Mouse (Mus musculus): ENCODE measurements around the gene AU040320. TPM values are rescaled to one million over a fixed set of nuclear protein-coding genes. Genes with fewer than 3 reads are reported as not detected.
A peak's percentile ranks its signal among the peaks of the same experiment; 100 is the strongest.

The AU040320 gene
- polyA plus RNA-seq, 1 experiment from 2014 or later, result 41.4 TPM

DNA sequence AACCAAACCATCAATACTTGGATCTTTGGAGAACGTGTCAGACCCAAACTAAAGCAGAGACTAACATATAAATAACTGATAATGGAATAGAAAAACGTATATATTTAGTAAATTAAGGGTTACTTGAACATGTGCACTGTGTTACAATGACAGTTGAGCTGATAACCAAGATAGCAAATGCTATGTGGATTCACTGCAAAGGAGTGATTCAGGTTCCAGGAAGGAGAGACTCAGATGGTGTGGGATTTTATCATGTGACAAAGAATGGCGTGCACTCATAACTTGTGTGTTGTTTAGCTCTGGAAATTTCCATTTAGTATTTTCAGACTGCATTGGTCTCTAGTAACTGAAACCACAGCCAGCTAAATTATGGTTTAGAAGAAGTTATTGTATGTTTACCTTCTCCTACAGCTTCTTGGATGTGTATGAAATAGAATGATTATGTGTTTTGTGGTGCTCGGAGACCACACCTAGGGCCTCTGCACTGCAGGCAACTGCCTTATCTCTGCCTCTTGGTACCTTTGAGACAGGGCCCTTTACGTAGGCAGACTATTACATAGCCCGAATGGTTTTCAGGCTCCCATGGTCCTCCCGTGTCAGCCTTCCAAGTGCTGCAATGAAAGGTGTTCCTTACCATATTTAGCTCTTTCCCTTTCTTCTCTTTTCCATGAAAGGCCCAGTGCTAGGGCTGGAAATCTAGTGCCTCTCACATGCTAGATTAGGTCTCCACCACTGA lies 53.5 kb downstream of the AU040320 start:
- H3K27me3 ChIP-seq (replicated peaks), result no peaks in the 10 kb centered on the region
- H3K4me2 ChIP-seq, result no peak overlapping the region
- ATAC-seq (replicated peaks), result no peak
- H3K9me3 ChIP-seq, result no peaks in the 10 kb centered on the region
- H3K27ac ChIP-seq, result no peak overlapping the region
- no peak overlapping the region for H3K9ac ChIP-seq
- no peak overlapping the region for H3K4me3 ChIP-seq
- H3K36me3 ChIP-seq (replicated peaks), result no peaks in the 10 kb centered on the region
- H3K4me1 ChIP-seq, result peaks cover 11% of the 10 kb centered on the region
- WGBS, result 89% methylated on average over 7 of the region's 7 CpGs

DNA sequence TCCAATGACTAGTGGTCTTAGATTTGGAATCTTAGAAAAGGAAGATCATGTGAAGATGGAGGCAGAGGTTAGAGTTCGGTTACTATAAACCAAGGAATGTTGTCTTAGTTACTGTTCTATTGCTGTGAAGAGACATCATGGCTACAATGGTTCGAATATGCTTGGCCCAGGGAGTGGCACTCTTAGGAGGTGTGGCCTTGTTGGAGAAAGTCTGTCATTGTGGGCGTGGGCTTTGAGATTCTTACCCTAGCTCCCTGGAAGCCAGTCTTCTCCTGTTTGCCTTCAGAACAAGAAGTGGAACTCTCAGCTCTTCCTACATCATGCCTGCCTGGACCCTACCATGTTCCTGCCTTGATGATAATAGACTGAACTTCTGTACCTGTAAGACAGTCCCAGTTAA lies 57.2 kb downstream of the AU040320 start:
- H3K27me3 ChIP-seq (replicated peaks), result no peaks in the 10 kb centered on the region
- no peaks in the 10 kb centered on the region for H3K4me1 ChIP-seq
- no peak overlapping the region for H3K9ac ChIP-seq
- no peak overlapping the region for H3K27ac ChIP-seq
- WGBS, result 89% methylated on average over 3 of the region's 3 CpGs
- peaks cover 5% of the 10 kb centered on the region; the same call in 1 of the 2 replicates for H3K36me3 ChIP-seq (replicated peaks)
- H3K9me3 ChIP-seq, result no peaks in the 10 kb centered on the region
- no peak overlapping the region for H3K4me2 ChIP-seq
- no peak overlapping the region for H3K4me3 ChIP-seq
- no peak for ATAC-seq (replicated peaks)

DNA sequence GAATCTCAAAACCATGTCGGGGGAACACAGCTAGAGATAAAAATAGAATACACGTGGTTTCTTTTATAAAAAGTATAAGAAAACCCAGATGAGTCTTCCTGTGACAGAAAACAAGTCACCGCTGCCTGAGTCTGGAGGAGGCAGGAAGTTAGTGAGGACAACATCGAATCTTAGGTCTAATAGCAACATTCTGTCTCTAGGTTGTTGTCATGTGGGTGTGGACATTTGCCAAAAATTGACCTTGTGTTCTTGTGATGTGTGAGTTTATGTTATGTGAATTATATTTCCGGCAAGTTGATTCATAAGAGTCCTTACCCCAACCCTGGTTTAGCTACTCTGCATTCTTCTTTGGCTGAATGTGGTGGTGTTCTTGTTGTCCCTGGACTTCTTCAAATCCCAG lies 59.9 kb downstream of the AU040320 start:
- Histone ChIP-seq H3K9me3 (no peaks in the 10 kb centered on the region), H3K27ac (no peak overlapping the region), H3K9ac (no peak overlapping the region), H3K4me3 (no peak overlapping the region), H3K4me1 (no peaks in the 10 kb centered on the region), H3K4me2 (no peak overlapping the region), H3K36me3 (replicated peaks) (peaks cover 12% of the 10 kb centered on the region; the same call in 1 of the 2 replicates), H3K27me3 (replicated peaks) (no peaks in the 10 kb centered on the region)
- WGBS, result 86% methylated on average over 5 of the region's 5 CpGs
- ATAC-seq (replicated peaks), result no peak

DNA sequence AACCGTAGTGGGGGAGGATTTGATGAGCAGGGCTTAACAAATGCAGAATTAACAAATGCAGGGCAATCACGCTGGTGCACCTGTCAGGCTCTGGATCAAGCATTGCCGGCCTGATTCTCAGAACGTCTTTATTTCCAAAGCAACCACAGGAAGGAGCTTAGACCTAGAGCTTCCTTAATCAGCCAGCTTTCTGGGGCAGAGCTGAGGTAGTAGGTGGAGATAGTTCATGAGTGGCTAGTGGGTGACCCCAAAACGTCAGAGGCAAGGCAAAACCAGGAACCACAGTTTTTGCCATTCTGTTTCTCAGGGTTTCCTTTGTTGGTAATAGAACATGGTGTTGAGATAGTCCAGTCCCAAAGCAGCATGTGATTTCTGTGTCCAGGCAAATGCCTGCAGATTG lies 61.5 kb downstream of the AU040320 start:
- H3K36me3 ChIP-seq (replicated peaks), result peaks cover 12% of the 10 kb centered on the region; the same call in 1 of the 2 replicates
- no peaks in the 10 kb centered on the region for H3K4me1 ChIP-seq
- no peak overlapping the region for H3K4me2 ChIP-seq
- no peak overlapping the region for H3K9ac ChIP-seq
- H3K27ac ChIP-seq, result no peak overlapping the region
- ATAC-seq (replicated peaks), result no peak
- no peaks in the 10 kb centered on the region for H3K27me3 ChIP-seq (replicated peaks)
- WGBS, result 75% methylated on average over 5 of the region's 5 CpGs
- no peaks in the 10 kb centered on the region for H3K9me3 ChIP-seq
- H3K4me3 ChIP-seq, result no peak overlapping the region

DNA sequence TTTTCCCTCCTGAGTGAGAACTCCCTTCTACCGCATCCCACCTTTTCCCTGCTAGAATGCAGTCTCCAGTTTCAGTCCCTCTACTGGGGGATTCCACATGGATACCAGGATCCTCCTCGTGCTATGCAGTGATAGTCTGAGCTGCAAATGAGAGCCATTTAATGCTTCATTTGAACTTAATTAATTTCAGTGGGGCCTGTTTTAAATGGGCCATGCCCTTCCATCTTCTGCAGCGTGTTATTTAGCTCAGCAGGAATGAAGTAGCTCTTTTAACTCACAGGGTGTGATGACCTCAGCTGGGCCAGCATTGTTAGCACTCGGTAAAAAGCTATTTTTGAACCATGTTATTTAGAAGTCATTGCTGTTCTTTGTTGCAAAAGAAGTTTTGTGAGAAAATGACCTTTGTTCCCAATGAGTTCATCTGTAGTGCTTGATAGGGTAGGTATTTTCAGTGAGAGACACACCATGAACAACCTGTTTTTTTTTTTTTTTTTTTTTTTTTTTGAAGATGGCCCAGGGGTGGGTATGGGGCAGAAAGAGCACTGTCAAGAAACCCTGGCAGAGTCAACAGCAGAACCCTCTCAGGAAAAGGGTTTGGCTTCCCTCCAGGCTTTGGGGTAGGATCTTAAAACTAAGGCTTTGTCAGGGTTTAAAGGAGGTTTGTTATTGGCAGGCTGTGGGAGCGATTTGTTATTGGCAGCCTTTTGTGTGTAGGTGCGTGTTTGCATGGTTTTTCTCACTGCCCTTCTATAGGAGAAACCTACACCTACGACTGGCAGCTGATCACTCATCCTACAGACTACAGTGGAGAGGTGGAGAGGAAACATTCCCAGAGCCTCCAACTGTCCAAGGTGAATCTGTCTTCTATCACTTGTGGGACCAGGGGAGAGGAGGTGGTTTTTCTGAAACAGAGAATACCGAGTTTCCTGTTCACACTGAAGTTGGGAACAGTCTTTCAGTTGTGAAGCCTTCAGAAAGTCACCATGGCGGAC lies 69.8 kb downstream of the AU040320 start:
- ATAC-seq (replicated peaks), result no peak
- H3K4me2 ChIP-seq, result no peak overlapping the region
- no peaks in the 10 kb centered on the region for H3K27me3 ChIP-seq (replicated peaks)
- H3K9me3 ChIP-seq, result no peaks in the 10 kb centered on the region
- no peaks in the 10 kb centered on the region for H3K4me1 ChIP-seq
- H3K36me3 ChIP-seq (replicated peaks), result peaks cover 4% of the 10 kb centered on the region; the same call in 1 of the 2 replicates
- 70% methylated on average over 9 of the region's 9 CpGs for WGBS
- no peak overlapping the region for H3K9ac ChIP-seq
- H3K27ac ChIP-seq, result no peak overlapping the region
- no peak overlapping the region for H3K4me3 ChIP-seq

DNA sequence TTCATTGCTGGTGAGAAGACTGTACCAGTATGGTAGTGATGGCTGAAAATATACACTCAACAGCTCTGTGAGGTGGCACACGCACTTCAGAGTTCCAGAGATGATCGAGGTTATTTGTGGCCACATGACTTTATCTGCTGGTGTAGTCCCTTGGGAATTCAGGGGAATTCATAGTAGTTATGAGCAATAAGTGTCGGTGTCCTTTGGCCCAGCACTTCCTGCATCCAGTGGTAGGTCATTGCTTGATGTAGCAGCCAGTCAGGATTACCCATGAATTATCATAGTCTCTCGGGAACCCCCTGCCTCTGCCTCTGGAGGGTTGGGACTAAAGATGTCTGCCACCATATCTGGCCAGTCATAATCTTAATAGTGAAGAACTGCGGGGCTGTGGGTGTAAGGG lies 70.6 kb downstream of the AU040320 start:
- 92% methylated on average over 5 of the region's 5 CpGs for whole genome bisulfite sequencing

DNA sequence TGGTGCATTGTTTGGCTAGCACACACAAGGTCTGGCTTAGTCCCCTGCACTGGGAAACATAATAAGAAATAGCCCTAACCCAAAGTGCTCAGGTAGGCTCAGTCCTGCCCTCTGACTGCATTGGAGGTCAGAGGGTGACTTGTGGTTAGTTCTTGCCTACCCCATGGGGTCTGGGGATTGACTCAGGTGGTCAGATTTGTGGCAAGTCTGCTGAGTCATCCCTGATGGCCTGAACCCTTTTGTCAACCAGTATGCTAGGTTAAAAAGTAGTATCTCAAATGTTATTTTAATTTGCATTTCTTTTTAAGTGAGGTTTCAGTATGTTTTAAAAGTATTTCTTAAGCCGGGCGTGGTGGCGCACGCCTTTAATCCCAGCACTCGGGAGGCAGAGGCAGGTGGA lies 77.8 kb downstream of the AU040320 start:
- WGBS, result over 99% methylated on average over 5 of the region's 5 CpGs

More for the DNA sequence above, 70.6 kb downstream of the AU040320 start:
- Histone ChIP-seq H3K4me1 (no peaks in the 10 kb centered on the region), H3K9ac (no peak overlapping the region), H3K4me3 (no peak overlapping the region), H3K4me2 (no peak overlapping the region), H3K9me3 (no peaks in the 10 kb centered on the region), H3K27ac (no peak overlapping the region), H3K36me3 (replicated peaks) (peaks cover 3% of the 10 kb centered on the region; the same call in 1 of the 2 replicates), H3K27me3 (replicated peaks) (no peaks in the 10 kb centered on the region)
- ATAC-seq (replicated peaks), result no peak

DNA sequence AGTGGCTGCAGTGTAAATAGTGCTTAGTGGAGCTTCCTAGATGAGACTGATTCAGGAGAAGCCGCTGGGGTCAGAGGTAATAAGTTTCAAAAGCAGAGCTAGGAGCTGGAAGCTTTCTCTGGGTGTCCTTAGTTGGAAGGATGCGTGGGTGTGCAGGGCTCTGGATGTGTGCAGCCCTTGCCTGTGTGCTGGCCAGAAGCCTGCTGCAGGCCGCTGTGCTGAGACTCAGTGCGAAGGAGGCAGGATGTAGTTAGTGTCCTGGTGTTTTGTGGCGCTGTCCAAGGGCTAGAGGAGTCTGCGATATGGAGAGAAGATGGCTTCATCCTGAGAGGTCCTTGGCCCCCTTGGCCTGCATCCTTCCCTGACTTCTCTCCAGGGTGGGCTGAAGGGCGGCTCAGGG lies 85.5 kb downstream of the AU040320 start:
- no peak overlapping the region for H3K27ac ChIP-seq
- H3K9ac ChIP-seq, result peak overlapping the region; percentile 14; the same call in 1 of the 2 replicates
- no peak for ATAC-seq (replicated peaks)
- H3K36me3 ChIP-seq (replicated peaks), result peaks cover 25% of the 10 kb centered on the region; the same call in 1 of the 2 replicates
- H3K4me3 ChIP-seq, result no peak overlapping the region
- H3K4me1 ChIP-seq, result 0 out of 2 replicates have a peak, but pooled peaks cover 2% of the 10 kb centered on the region
- no peaks in the 10 kb centered on the region for H3K9me3 ChIP-seq
- H3K4me2 ChIP-seq, result no peak overlapping the region
- WGBS, result 89% methylated on average over 7 of the region's 7 CpGs
- H3K27me3 ChIP-seq (replicated peaks), result no peaks in the 10 kb centered on the region

More for the DNA sequence above, 77.8 kb downstream of the AU040320 start:
- Histone ChIP-seq H3K4me1 (no peaks in the 10 kb centered on the region), H3K27ac (no peak overlapping the region), H3K9ac (no peak overlapping the region), H3K9me3 (no peaks in the 10 kb centered on the region), H3K27me3 (replicated peaks) (no peaks in the 10 kb centered on the region), H3K4me2 (no peak overlapping the region), H3K4me3 (no peak overlapping the region), H3K36me3 (replicated peaks) (peaks cover 22% of the 10 kb centered on the region; the same call in 1 of the 2 replicates)
- ATAC-seq (replicated peaks), result no peak

DNA sequence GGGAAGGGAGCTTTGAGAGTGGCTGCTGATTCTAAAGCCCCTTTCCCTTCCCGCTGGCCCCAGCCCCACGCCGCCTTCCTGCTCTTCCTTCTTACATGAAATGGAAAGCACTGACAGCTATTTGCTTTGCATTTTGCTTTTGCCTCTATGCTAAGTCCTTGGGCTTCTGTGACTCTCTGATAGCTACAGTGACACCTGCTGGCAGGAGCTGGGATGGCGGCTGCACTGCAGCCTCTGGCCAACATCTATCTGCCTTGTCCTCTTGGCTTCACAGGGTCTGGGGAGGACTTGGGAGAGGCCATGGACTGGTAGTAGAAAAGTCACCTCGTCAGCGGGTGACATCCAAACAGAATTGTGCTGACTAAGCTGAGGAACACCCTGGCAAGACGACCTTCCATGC lies 86.5 kb downstream of the AU040320 start:
- H3K4me2 ChIP-seq, result no peak overlapping the region
- H3K4me1 ChIP-seq, result 0 out of 2 replicates have a peak, but pooled peaks cover 2% of the 10 kb centered on the region
- H3K27ac ChIP-seq, result peak overlapping the region; percentile 30; the same call in 1 of the 2 replicates
- no peak overlapping the region for H3K4me3 ChIP-seq
- H3K9me3 ChIP-seq, result no peaks in the 10 kb centered on the region
- WGBS, result 19% methylated on average over 7 of the region's 7 CpGs
- peak; percentile 45; the same call in 1 of the 2 replicates for ATAC-seq (replicated peaks)
- peaks cover 22% of the 10 kb centered on the region; the same call in 1 of the 2 replicates for H3K36me3 ChIP-seq (replicated peaks)
- H3K9ac ChIP-seq, result no peak overlapping the region
- no peaks in the 10 kb centered on the region for H3K27me3 ChIP-seq (replicated peaks)

DNA sequence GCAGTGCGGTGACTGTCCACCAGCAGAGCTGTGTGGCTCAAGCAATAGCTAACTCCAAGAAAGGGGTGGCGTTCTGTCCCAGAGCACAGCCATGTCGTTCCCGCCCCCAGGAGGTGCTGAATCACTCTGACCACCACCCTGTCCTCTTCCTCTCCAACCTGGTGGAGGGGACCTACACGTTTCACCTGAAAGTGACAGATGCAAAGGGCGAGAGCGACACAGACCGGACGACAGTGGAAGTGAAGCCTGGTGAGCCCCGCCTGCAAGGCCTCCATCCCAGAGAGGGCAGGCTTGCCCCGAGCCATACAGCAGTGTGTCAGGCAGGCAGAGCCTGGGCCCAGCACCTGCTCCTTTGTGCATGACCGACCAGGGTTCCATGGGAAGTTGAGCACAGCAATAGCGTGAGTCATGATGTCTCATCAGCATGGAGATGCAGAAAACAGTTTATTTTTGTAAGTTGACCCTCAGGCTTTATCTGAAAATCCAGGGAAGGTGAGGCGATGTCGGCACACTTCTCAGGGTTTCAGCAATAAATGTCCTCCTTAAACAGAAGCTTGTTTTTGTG lies 87.7 kb downstream of the AU040320 start:
- WGBS, result 91% methylated on average over 15 of the region's 15 CpGs

DNA sequence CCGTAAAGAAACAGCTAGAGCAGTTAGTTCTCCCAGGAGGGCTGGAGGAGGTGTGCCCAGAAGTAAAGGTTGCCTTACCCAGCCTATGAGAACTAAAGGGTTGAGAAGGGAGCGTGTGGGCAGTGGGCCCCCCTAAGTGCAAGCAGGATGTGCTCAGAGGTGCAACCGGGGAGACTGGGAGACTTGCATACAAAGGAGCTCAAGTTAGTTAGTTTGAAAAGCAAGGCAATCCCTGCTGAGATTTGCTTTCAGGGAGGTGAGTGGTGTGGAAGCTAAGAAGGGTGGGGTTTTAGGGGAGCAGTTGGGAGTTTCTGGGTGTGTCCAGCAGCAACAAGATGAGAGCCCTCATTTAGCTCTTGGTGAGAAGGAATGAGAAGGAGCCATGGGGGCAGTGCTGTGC lies 89.6 kb downstream of the AU040320 start:
- ATAC-seq (replicated peaks), result no peak
- WGBS, result 51% methylated on average over 3 of the region's 3 CpGs

More for the DNA sequence above, 87.7 kb downstream of the AU040320 start:
- Histone ChIP-seq H3K36me3 (replicated peaks) (0 out of 2 replicates have a peak, but pooled peaks cover 15% of the 10 kb centered on the region), H3K9ac (no peak overlapping the region), H3K4me3 (no peak overlapping the region), H3K4me2 (no peak overlapping the region), H3K9me3 (no peaks in the 10 kb centered on the region), H3K27ac (no peak overlapping the region), H3K27me3 (replicated peaks) (no peaks in the 10 kb centered on the region), H3K4me1 (0 out of 2 replicates have a peak, but pooled peaks cover 2% of the 10 kb centered on the region)
- ATAC-seq (replicated peaks), result no peak

DNA sequence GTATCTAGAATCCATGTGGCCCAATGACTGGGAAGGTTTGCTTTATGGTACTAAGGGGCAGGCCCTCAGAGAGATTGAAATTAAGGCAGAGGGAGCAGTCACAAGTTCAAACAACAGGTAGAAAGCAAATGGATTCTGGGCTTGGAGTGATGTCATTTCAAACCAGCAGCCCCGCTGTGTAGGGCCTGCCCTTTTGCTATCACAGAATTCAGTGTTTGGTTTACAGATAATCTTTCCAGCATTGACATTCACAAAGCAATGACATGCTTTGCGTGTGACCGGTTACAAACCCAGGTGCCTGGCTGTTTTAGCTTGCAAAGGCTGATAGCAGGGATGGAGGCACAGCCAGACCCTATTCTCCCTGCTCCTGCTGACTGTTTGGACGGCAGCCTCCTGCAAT lies 92.3 kb downstream of the AU040320 start:
- Histone ChIP-seq H3K4me2 (no peak overlapping the region), H3K9me3 (no peaks in the 10 kb centered on the region), H3K4me1 (no peaks in the 10 kb centered on the region), H3K36me3 (replicated peaks) (peaks cover 14% of the 10 kb centered on the region), H3K27ac (no peak overlapping the region), H3K9ac (no peak overlapping the region), H3K27me3 (replicated peaks) (no peaks in the 10 kb centered on the region), H3K4me3 (no peak overlapping the region)
- no peak for ATAC-seq (replicated peaks)
- 73% methylated on average over 4 of the region's 4 CpGs for WGBS

More for the DNA sequence above, 89.6 kb downstream of the AU040320 start:
- Histone ChIP-seq H3K27me3 (replicated peaks) (no peaks in the 10 kb centered on the region), H3K4me1 (0 out of 2 replicates have a peak, but pooled peaks cover 2% of the 10 kb centered on the region), H3K27ac (no peak overlapping the region), H3K9me3 (no peaks in the 10 kb centered on the region), H3K36me3 (replicated peaks) (peaks cover 7% of the 10 kb centered on the region; the same call in 1 of the 2 replicates), H3K4me2 (no peak overlapping the region), H3K4me3 (no peak overlapping the region), H3K9ac (no peak overlapping the region)

All from midbrain, embryonic 15.5 days (tissue).